Mouse (Mus musculus) granulocyte monocyte progenitor cell, adult 5-6 weeks (primary cell): ENCODE measurements around the gene Gpr119. TPM values are rescaled to one million over a fixed set of nuclear protein-coding genes. Genes with fewer than 3 reads are reported as not detected.
A peak's percentile ranks its signal among the peaks of the same experiment; 100 is the strongest.

Experiments
- ATAC-seq: replicated peaks from 2 replicates; pipeline ENCODE4 v1.8.0; 2016; ENCODE audit warnings: mild to moderate bottlenecking, moderate TSS enrichment, inconsistent platforms; ENCODE audit not compliant: poor library complexity, severe bottlenecking
- total RNA-seq, 2 experiments: library from RNA; stranded (forward) in 1 of 2; stranded (reverse) in 1 of 2; fragments of 200-712, 200-1000 nt in 1 of 2; fragments of >200 nt in 1 of 2; fragmentation: Nextera tagmentation in 1 of 2; gene quantifications; 2 replicates each; pipeline ENCODE4 v1.2.3; 2014 to 2017

Gene Gpr119
- total RNA-seq (2014; fragmentation: Nextera tagmentation) (not detected in 2 replicates), total RNA-seq (2017) (not detected in 2 replicates)

GRCm38 (mm10) chrX:48674171-48674570, at the start of gene Gpr119:
Gene Gpr119 (minus strand): TSS chrX:48674478.
- ATAC-seq = no peak

GRCm38 (mm10) chrX:48712846-48713245, 38.6 kb upstream of the Gpr119 start:
- no peak for ATAC-seq

- ATAC-seq = no peak
Observed at GRCm38 (mm10) chrX:48709701-48710100, 35.4 kb upstream of the Gpr119 start.

GRCm38 (mm10) chrX:48694864-48695371, 20.6 kb upstream of the Gpr119 start, which contains the start of gene Rbmx2:
Gene Rbmx2 (plus strand): TSS chrX:48695004.
- peak; percentile 98 for ATAC-seq

- ATAC-seq = peak; percentile 65
Observed at GRCm38 (mm10) chrX:48694460-48694859, 20.2 kb upstream of the Gpr119 start.

- ATAC-seq = no peak
Observed at GRCm38 (mm10) chrX:48683857-48684256, 9.6 kb upstream of the Gpr119 start.

GRCm38 (mm10) chrX:48683451-48683850, 9.2 kb upstream of the Gpr119 start:
- ATAC-seq = peak; percentile 84

- peak; percentile 83 for ATAC-seq
Observed at GRCm38 (mm10) chrX:48671714-48672113, 2.6 kb downstream of the Gpr119 start.

- ATAC-seq = peak; percentile 59; the same call in 1 of the 2 replicates
Observed at GRCm38 (mm10) chrX:48669588-48669987, 4.7 kb downstream of the Gpr119 start.

GRCm38 (mm10) chrX:48666807-48667206, 7.5 kb downstream of the Gpr119 start:
- ATAC-seq = no peak

GRCm38 (mm10) chrX:48644122-48644521, 30.2 kb downstream of the Gpr119 start:
- ATAC-seq = no peak

- ATAC-seq = no peak
Observed at GRCm38 (mm10) chrX:48637032-48637431, 37.2 kb downstream of the Gpr119 start.

- no peak for ATAC-seq
Observed at GRCm38 (mm10) chrX:48624054-48624420, 50.2 kb downstream of the Gpr119 start.

GRCm38 (mm10) chrX:48623379-48624053, 50.8 kb downstream of the Gpr119 start, which contains the start of gene Slc25a14:
Gene Slc25a14 (plus strand): TSS chrX:48623413.
- ATAC-seq = peak; percentile 99

GRCm38 (mm10) chrX:48623049-48623378, 51.3 kb downstream of the Gpr119 start:
- ATAC-seq = no peak

Other genes with a start within 250 kb of the Gpr119 start
- 45.1 and 47.2 TPM in 2 replicates for gene Elf4, start 211.3 kb downstream of the Gpr119 start, total RNA-seq (2014; fragmentation: Nextera tagmentation)
- 12.7 and 13.8 TPM in 2 replicates for gene Elf4, start 211.3 kb downstream of the Gpr119 start, total RNA-seq (2017)
- gene Aifm1, start 160.9 kb downstream of the Gpr119 start, total RNA-seq (2014; fragmentation: Nextera tagmentation) = 67.0 TPM in 2 replicates
- gene Aifm1, start 160.9 kb downstream of the Gpr119 start, total RNA-seq (2017) = 85.6 and 97.1 TPM in 2 replicates
- gene Rab33a, start 155.2 kb downstream of the Gpr119 start, total RNA-seq (2014; fragmentation: Nextera tagmentation) = not detected in 2 replicates
- not detected in 2 replicates for gene Rab33a, start 155.2 kb downstream of the Gpr119 start, total RNA-seq (2017)
- 46.8 and 49.0 TPM in 2 replicates for gene Zfp280c, start 80.0 kb downstream of the Gpr119 start, total RNA-seq (2014; fragmentation: Nextera tagmentation)
- gene Zfp280c, start 80.0 kb downstream of the Gpr119 start, total RNA-seq (2017) = 27.5 and 42.4 TPM in 2 replicates
- gene Slc25a14, start 51.1 kb downstream of the Gpr119 start, total RNA-seq (2014; fragmentation: Nextera tagmentation) = 5.3 and 8.3 TPM in 2 replicates
- 8.0 and 8.5 TPM in 2 replicates for gene Slc25a14, start 51.1 kb downstream of the Gpr119 start, total RNA-seq (2017)
- gene Rbmx2, start 20.5 kb upstream of the Gpr119 start, total RNA-seq (2014; fragmentation: Nextera tagmentation) = 15.6 and 17.7 TPM in 2 replicates
- gene Rbmx2, start 20.5 kb upstream of the Gpr119 start, total RNA-seq (2017) = 21.2 and 23.7 TPM in 2 replicates
- gene Gm595, start 203.2 kb upstream of the Gpr119 start, total RNA-seq (2014; fragmentation: Nextera tagmentation) = not detected in 2 replicates
- gene Gm595, start 203.2 kb upstream of the Gpr119 start, total RNA-seq (2017) = not detected in 2 replicates